9 mouse cellular contexts compared by ENCODE assay signal in genomic region chr8:105278911-105279334, GRCm38 (mm10). TPM values are rescaled to one million over a fixed set of nuclear protein-coding genes. Genes with fewer than 3 reads are reported as not detected.
DNase-seq lines count a peak whose midpoint lies in the region; ATAC-seq and TF ChIP-seq lines count a peak whose summit lies in the region.
"Had no signal": no experiment of that assay in that cellular context is flagged by ENCODE, and none has a peak within 500 bp of the region (broad histone marks: within the 10 kb centered on the region; RNA-seq: fewer than 3 reads in every experiment).

No protein-coding gene starts in this region.

- H3K9me3 ChIP-seq in heart, embryonic 14.5 days (ENCODE audit: control insufficient read depth, low read length), result no peaks in the 10 kb centered on the region
- no peaks in the 10 kb centered on the region for H3K9me3 ChIP-seq in kidney, embryonic 16.5 days (ENCODE audit: low read length)
- no peaks in the 10 kb centered on the region for H3K9me3 ChIP-seq in limb, embryonic 13.5 days
- H3K9me3 ChIP-seq in midbrain, embryonic 13.5 days, result no peaks in the 10 kb centered on the region
- no peaks in the 10 kb centered on the region for H3K9me3 ChIP-seq in stomach, embryonic 16.5 days (replicated peaks; ENCODE audit: control insufficient read depth, low read length)

- ATAC-seq in heart, embryonic 14.5 days (ENCODE audit: insufficient number of reproducible peaks, insufficient read depth, low FRiP score, low read depth), result peak; percentile 41; the same call in 1 of the 2 replicates
- peak; percentile 55; the same call in 1 of the 2 replicates for ATAC-seq in kidney, embryonic 16.5 days (ENCODE audit: low FRiP score, low TSS enrichment)
- ATAC-seq in limb, embryonic 13.5 days (ENCODE audit: low FRiP score, low read depth), result peak; percentile 52; the same call in 1 of the 2 replicates
- ATAC-seq in midbrain, embryonic 13.5 days, result peak; percentile 53
- peak; percentile 71 for ATAC-seq in stomach, embryonic 16.5 days (ENCODE audit: insufficient read depth, low FRiP score)

- 2% methylated on average over 28 of the region's 28 CpGs for WGBS in thymus, adult 2 months
- 5% methylated on average over 28 of the region's 28 CpGs for WGBS in heart, embryonic 14.5 days
- 3% methylated on average over 28 of the region's 28 CpGs for WGBS in kidney, embryonic 16.5 days
- 4% methylated on average over 28 of the region's 28 CpGs for WGBS in limb, embryonic 13.5 days
- WGBS in midbrain, embryonic 13.5 days, result 3% methylated on average over 28 of the region's 28 CpGs
- 2% methylated on average over 28 of the region's 28 CpGs for WGBS in stomach, embryonic 16.5 days

- no peaks in the 10 kb centered on the region; the same call in 1 of the 2 replicates for H3K27me3 ChIP-seq in thymus, adult 2 months (ENCODE audit: control insufficient read depth, insufficient read depth, low read length)
- peaks cover 60% of the 10 kb centered on the region for H3K27me3 ChIP-seq in heart, embryonic 14.5 days (ENCODE audit: control insufficient read depth, insufficient read depth, low read length)
- peaks cover 63% of the 10 kb centered on the region for H3K27me3 ChIP-seq in kidney, embryonic 16.5 days (ENCODE audit: insufficient read depth, low read length)
- H3K27me3 ChIP-seq in limb, embryonic 13.5 days, result peaks cover 68% of the 10 kb centered on the region
- H3K27me3 ChIP-seq in midbrain, embryonic 13.5 days, result peaks cover 78% of the 10 kb centered on the region
- peaks cover 54% of the 10 kb centered on the region for H3K27me3 ChIP-seq in stomach, embryonic 16.5 days (ENCODE audit: control insufficient read depth, insufficient read depth, low read length)
- H3K27me3 ChIP-seq: CH12.LX had no signal

- DNase-seq in thymus, postnatal 4 days, result peak; percentile 55
- DNase-seq in thymus, adult 2 months, result no peak
- peak; percentile 74 for DNase-seq in fibroblast of lung, adult 2 months (ENCODE audit: low read depth)

- H3K4me3 ChIP-seq in thymus, adult 2 months (ENCODE audit: control insufficient read depth, insufficient read depth, low read length), result no peak overlapping the region
- H3K4me3 ChIP-seq in heart, embryonic 14.5 days (ENCODE audit: control insufficient read depth in 1 of 2, insufficient read depth in 1 of 2, low read depth in 1 of 2, low read length in 2 of 2), result peak overlapping the region; percentile 10 to 18; a peak in 3 of 4 replicates
- peak overlapping the region; percentile 31 for H3K4me3 ChIP-seq in kidney, embryonic 16.5 days (ENCODE audit: low read length)
- peak overlapping the region; percentile 27 for H3K4me3 ChIP-seq in limb, embryonic 13.5 days
- peak overlapping the region; percentile 20 for H3K4me3 ChIP-seq in midbrain, embryonic 13.5 days (replicated peaks)
- H3K4me3 ChIP-seq in stomach, embryonic 16.5 days (replicated peaks; ENCODE audit: low read length), result peak overlapping the region; percentile 22

- peaks cover 20% of the 10 kb centered on the region for H3K4me1 ChIP-seq in thymus, adult 2 months (replicated peaks; ENCODE audit: control insufficient read depth, insufficient read depth, low read length)
- peaks cover 13 to 18% of the 10 kb centered on the region in 2 experiments for H3K4me1 ChIP-seq in heart, embryonic 14.5 days (ENCODE audit: control insufficient read depth in 2 of 2, insufficient read depth in 2 of 2, low read length in 2 of 2)
- peaks cover 16% of the 10 kb centered on the region for H3K4me1 ChIP-seq in kidney, embryonic 16.5 days (ENCODE audit: insufficient read depth, low read length)
- H3K4me1 ChIP-seq in limb, embryonic 13.5 days, result peaks cover 25% of the 10 kb centered on the region
- peaks cover 30% of the 10 kb centered on the region for H3K4me1 ChIP-seq in midbrain, embryonic 13.5 days (replicated peaks)
- H3K4me1 ChIP-seq in stomach, embryonic 16.5 days (ENCODE audit: control insufficient read depth, insufficient read depth, low read length), result peaks cover 16% of the 10 kb centered on the region

- peak overlapping the region; percentile 55 for H3K4me2 ChIP-seq in heart, embryonic 14.5 days (ENCODE audit: low read length)
- H3K4me2 ChIP-seq in kidney, embryonic 16.5 days (replicated peaks; ENCODE audit: low read depth, low read length), result peak overlapping the region; percentile 44
- H3K4me2 ChIP-seq in limb, embryonic 13.5 days (replicated peaks), result peak overlapping the region; percentile 58
- peak overlapping the region; percentile 48 for H3K4me2 ChIP-seq in midbrain, embryonic 13.5 days (replicated peaks)
- H3K4me2 ChIP-seq in stomach, embryonic 16.5 days (ENCODE audit: low read depth, low read length), result peak overlapping the region; percentile 50

- H3K9ac ChIP-seq in heart, embryonic 14.5 days (ENCODE audit: low read length), result no peak overlapping the region
- H3K9ac ChIP-seq in kidney, embryonic 16.5 days (replicated peaks; ENCODE audit: low read length), result no peak overlapping the region
- H3K9ac ChIP-seq in limb, embryonic 13.5 days, result peak overlapping the region; percentile 40; the same call in 1 of the 2 replicates
- H3K9ac ChIP-seq in midbrain, embryonic 13.5 days (replicated peaks), result 0 out of 2 replicates have a peak overlapping the region, but pooled peaks have one; percentile 37
- H3K9ac ChIP-seq in stomach, embryonic 16.5 days (ENCODE audit: low read length), result no peak overlapping the region

- H3K27ac ChIP-seq in thymus, adult 2 months (ENCODE audit: control insufficient read depth, insufficient read depth, low read length), result no peak overlapping the region
- H3K27ac ChIP-seq in heart, embryonic 14.5 days (replicated peaks in 1 of 2; ENCODE audit: control insufficient read depth in 1 of 2, insufficient read depth in 1 of 2, low read depth in 2 of 2, low read length in 2 of 2), result no peak overlapping the region
- no peak overlapping the region for H3K27ac ChIP-seq in kidney, embryonic 16.5 days (ENCODE audit: low read length)
- H3K27ac ChIP-seq in limb, embryonic 13.5 days, result no peak overlapping the region
- no peak overlapping the region for H3K27ac ChIP-seq in midbrain, embryonic 13.5 days
- H3K27ac ChIP-seq in stomach, embryonic 16.5 days (ENCODE audit: low read length), result no peak overlapping the region

- no peak for TF ChIP-seq POLR2A in thymus, adult 2 months (IDR thresholded peaks at IDR 0.05; ENCODE audit: control insufficient read depth, extremely low read depth, insufficient read depth, low read length, poor library complexity)

- no peaks in the 10 kb centered on the region for H3K36me3 ChIP-seq in thymus, adult 2 months (ENCODE audit: control insufficient read depth, insufficient read depth, low read length)
- H3K36me3 ChIP-seq in heart, embryonic 14.5 days (ENCODE audit: control insufficient read depth, insufficient read depth, low read length), result no peaks in the 10 kb centered on the region
- H3K36me3 ChIP-seq in kidney, embryonic 16.5 days (ENCODE audit: insufficient read depth, low read length), result peaks cover 8% of the 10 kb centered on the region; the same call in 1 of the 2 replicates
- H3K36me3 ChIP-seq in limb, embryonic 13.5 days, result peaks cover 18% of the 10 kb centered on the region
- peaks cover 43% of the 10 kb centered on the region for H3K36me3 ChIP-seq in midbrain, embryonic 13.5 days
- H3K36me3 ChIP-seq in stomach, embryonic 16.5 days (ENCODE audit: control insufficient read depth, insufficient read depth, low read length), result no peaks in the 10 kb centered on the region

- TF ChIP-seq CTCF in thymus, adult 2 months (IDR thresholded peaks at IDR 0.05; ENCODE audit: borderline replicate concordance, control insufficient read depth, extremely low read depth, insufficient read depth, low read length, poor library complexity), result no peak

RNA-seq across cellular contexts. Expression of gene Nol3, which starts 3.0 kb away (rescaled TPM):
- 3.5 and 4.0 TPM in 2 replicates for polyA plus RNA-seq in thymus, adult 2 months (2012; rRNA removed)
- 2.9 and 3.4 TPM in 2 replicates for polyA plus RNA-seq in heart, embryonic 14.5 days (2014; fragmentation: Nextera tagmentation; extraction: Ambion mirVana)
- polyA plus RNA-seq in kidney, embryonic 16.5 days (2015; fragmentation: Nextera tagmentation; extraction: Ambion mirVana), result 1.2 and 1.4 TPM in 2 replicates
- polyA plus RNA-seq in limb, embryonic 13.5 days (2015; fragmentation: Nextera tagmentation; extraction: Ambion mirVana), result 2.7 and 3.1 TPM in 2 replicates
- polyA plus RNA-seq in midbrain, embryonic 13.5 days (2015; fragmentation: Nextera tagmentation; extraction: Ambion mirVana), result 3.1 and 4.3 TPM in 2 replicates
- polyA plus RNA-seq in stomach, embryonic 16.5 days (2015; fragmentation: Nextera tagmentation; extraction: Ambion mirVana), result 1.3 and 2.3 TPM in 2 replicates

RNA-seq across cellular contexts. Expression of gene Hsf4, which starts 9.3 kb away (rescaled TPM):
- polyA plus RNA-seq in thymus, adult 2 months (2012; rRNA removed), result 2.9 and 3.3 TPM in 2 replicates
- polyA plus RNA-seq in heart, embryonic 14.5 days (2014; fragmentation: Nextera tagmentation; extraction: Ambion mirVana), result 0.27 TPM in 1 of 2 replicates, not detected in the other
- 0.14 and 0.16 TPM in 2 replicates for polyA plus RNA-seq in kidney, embryonic 16.5 days (2015; fragmentation: Nextera tagmentation; extraction: Ambion mirVana)
- polyA plus RNA-seq in limb, embryonic 13.5 days (2015; fragmentation: Nextera tagmentation; extraction: Ambion mirVana), result 0.11 and 0.19 TPM in 2 replicates
- polyA plus RNA-seq in midbrain, embryonic 13.5 days (2015; fragmentation: Nextera tagmentation; extraction: Ambion mirVana), result 0.17 and 0.38 TPM in 2 replicates
- polyA plus RNA-seq in stomach, embryonic 16.5 days (2015; fragmentation: Nextera tagmentation; extraction: Ambion mirVana), result not detected in 2 replicates

RNA-seq across cellular contexts. Expression of gene 4931428F04Rik, which starts 10.7 kb away (rescaled TPM):
- 13.6 and 14.3 TPM in 2 replicates for polyA plus RNA-seq in thymus, adult 2 months (2012; rRNA removed)
- polyA plus RNA-seq in heart, embryonic 14.5 days (2014; fragmentation: Nextera tagmentation; extraction: Ambion mirVana), result 4.0 and 7.2 TPM in 2 replicates
- 10.5 and 13.4 TPM in 2 replicates for polyA plus RNA-seq in kidney, embryonic 16.5 days (2015; fragmentation: Nextera tagmentation; extraction: Ambion mirVana)
- polyA plus RNA-seq in limb, embryonic 13.5 days (2015; fragmentation: Nextera tagmentation; extraction: Ambion mirVana), result 16.3 TPM in 2 replicates
- polyA plus RNA-seq in midbrain, embryonic 13.5 days (2015; fragmentation: Nextera tagmentation; extraction: Ambion mirVana), result 106 and 107 TPM in 2 replicates
- 8.0 and 9.2 TPM in 2 replicates for polyA plus RNA-seq in stomach, embryonic 16.5 days (2015; fragmentation: Nextera tagmentation; extraction: Ambion mirVana)

RNA-seq across cellular contexts. Expression of gene Fbxl8, which starts 14.5 kb away (rescaled TPM):
- polyA plus RNA-seq in thymus, adult 2 months (2012; rRNA removed), result 27.8 and 30.4 TPM in 2 replicates
- 2.9 and 4.0 TPM in 2 replicates for polyA plus RNA-seq in heart, embryonic 14.5 days (2014; fragmentation: Nextera tagmentation; extraction: Ambion mirVana)
- 3.0 and 3.1 TPM in 2 replicates for polyA plus RNA-seq in kidney, embryonic 16.5 days (2015; fragmentation: Nextera tagmentation; extraction: Ambion mirVana)
- 2.6 and 2.8 TPM in 2 replicates for polyA plus RNA-seq in limb, embryonic 13.5 days (2015; fragmentation: Nextera tagmentation; extraction: Ambion mirVana)
- polyA plus RNA-seq in midbrain, embryonic 13.5 days (2015; fragmentation: Nextera tagmentation; extraction: Ambion mirVana), result 0.48 and 0.61 TPM in 2 replicates
- polyA plus RNA-seq in stomach, embryonic 16.5 days (2015; fragmentation: Nextera tagmentation; extraction: Ambion mirVana), result 3.4 and 4.7 TPM in 2 replicates

RNA-seq across cellular contexts. Expression of gene Tradd, which starts 14.5 kb away (rescaled TPM):
- 40.1 and 40.4 TPM in 2 replicates for polyA plus RNA-seq in thymus, adult 2 months (2012; rRNA removed)
- polyA plus RNA-seq in heart, embryonic 14.5 days (2014; fragmentation: Nextera tagmentation; extraction: Ambion mirVana), result 15.2 and 18.0 TPM in 2 replicates
- 23.4 and 26.3 TPM in 2 replicates for polyA plus RNA-seq in kidney, embryonic 16.5 days (2015; fragmentation: Nextera tagmentation; extraction: Ambion mirVana)
- polyA plus RNA-seq in limb, embryonic 13.5 days (2015; fragmentation: Nextera tagmentation; extraction: Ambion mirVana), result 20.1 and 23.2 TPM in 2 replicates
- polyA plus RNA-seq in midbrain, embryonic 13.5 days (2015; fragmentation: Nextera tagmentation; extraction: Ambion mirVana), result 12.5 and 13.4 TPM in 2 replicates
- polyA plus RNA-seq in stomach, embryonic 16.5 days (2015; fragmentation: Nextera tagmentation; extraction: Ambion mirVana), result 32.9 and 36.1 TPM in 2 replicates

Comparison
In these comparisons a context has a peak if more than half of its experiments do, and no peak if none do; other contexts are left out.
1. H3K9ac ChIP-seq: peak in limb, embryonic 13.5 days (single experiment) and midbrain, embryonic 13.5 days (single experiment); none in heart, embryonic 14.5 days (single experiment), kidney, embryonic 16.5 days (single experiment) and stomach, embryonic 16.5 days (single experiment).
2. Peak in every context shown above with its lines, with median percentiles within 50 percentile points of each other: ATAC-seq and H3K4me2 ChIP-seq.